Mouse (Mus musculus): Measurements from ENCODE around the gene Tctn1.

GRCm38 (mm10) chr5:122295113-122295935 is 31.1 kb upstream of the Tctn1 start:
- no peak for TF ChIP-seq CTCF (IDR thresholded peaks at IDR 0.05 in 2 of 3, conservative IDR thresholded peaks at IDR 0.05 in 1 of 3; ENCODE audit: control insufficient read depth in 1 of 3, insufficient read depth in 1 of 3, low read depth in 2 of 3, low read length in 3 of 3, poor library complexity in 1 of 3, severe bottlenecking in 1 of 3)
- no peak for TF ChIP-seq GABPA (IDR thresholded peaks at IDR 0.05; ENCODE audit: low read depth, low read length)
- TF ChIP-seq GATA1 (IDR thresholded peaks at IDR 0.05; ENCODE audit: low read depth, low read length), result no peak
- no peak for TF ChIP-seq SMC3 (IDR thresholded peaks at IDR 0.05; ENCODE audit: low read depth, low read length)
- TF ChIP-seq POLR2A (IDR thresholded peaks at IDR 0.05; ENCODE audit: control insufficient read depth in 1 of 2, insufficient read depth in 1 of 2, low read depth in 1 of 2, low read length in 2 of 2, poor library complexity in 1 of 2), result no peak
- TF ChIP-seq ELF1 (IDR thresholded peaks at IDR 0.05; ENCODE audit: low read depth, low read length), result no peak
- no peak for TF ChIP-seq MAX (IDR thresholded peaks at IDR 0.05; ENCODE audit: low read length)
- no peak for TF ChIP-seq UBTF (IDR thresholded peaks at IDR 0.05; ENCODE audit: borderline replicate concordance, insufficient read depth, low read depth, low read length)
- TF ChIP-seq ZNF384 (IDR thresholded peaks at IDR 0.05; ENCODE audit: low read depth, low read length), result no peak
- TF ChIP-seq ZMIZ1 (IDR thresholded peaks at IDR 0.05; ENCODE audit: low read depth, low read length), result no peak

Data from MEL (cell line).